Mouse (Mus musculus): ENCODE measurements around the gene Pax5.

GRCm38 (mm10) chr4:44672216-44672937, 37.9 kb downstream of the Pax5 start:
- TF ChIP-seq CTCF (IDR thresholded peaks at IDR 0.05) (no peak), EP300 (IDR thresholded peaks at IDR 0.05; ENCODE audit: insufficient read depth, low read depth, low read length) (no peak), POLR2A (IDR thresholded peaks at IDR 0.05; ENCODE audit: insufficient read depth, low read depth, low read length) (no peak)

All from heart, adult 2 months (tissue).